Mouse (Mus musculus): Measurements from ENCODE around the gene Cdkal1. TPM values are rescaled to one million over a fixed set of nuclear protein-coding genes. Genes with fewer than 3 reads are reported as not detected.

Gene Cdkal1
- polyA plus RNA-seq, 1 experiment from 2014 or later, result 14.7 TPM

DNA sequence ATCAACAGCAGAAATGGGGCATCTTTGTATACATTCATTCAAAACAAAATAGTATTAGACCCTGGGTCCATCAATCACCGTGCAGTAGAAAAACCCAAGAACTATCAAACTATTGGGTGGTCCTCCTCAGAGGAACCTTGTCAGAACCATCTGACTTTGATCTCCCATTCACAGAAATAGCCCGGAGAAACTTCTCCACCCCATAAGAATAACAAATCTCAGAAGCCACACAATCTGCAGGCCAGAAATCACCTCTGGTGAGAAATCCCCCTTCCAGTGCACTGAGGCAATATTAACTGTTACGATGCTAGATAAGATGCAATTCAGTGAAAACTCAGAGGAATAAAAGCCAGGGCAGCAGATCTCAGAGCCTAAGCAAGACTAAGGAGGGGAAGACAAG is 275.5 kb downstream of the Cdkal1 start:
- Histone ChIP-seq H3K36me3 (ENCODE audit: control insufficient read depth, insufficient read depth, low read length) (no peaks in the 10 kb centered on the region), H3K9me3 (ENCODE audit: control insufficient read depth, low read length) (no peaks in the 10 kb centered on the region), H3K4me1 (replicated peaks; ENCODE audit: control insufficient read depth, insufficient read depth) (no peaks in the 10 kb centered on the region), H3K27me3 (ENCODE audit: control insufficient read depth, insufficient read depth, low read length) (no peaks in the 10 kb centered on the region), H3K27ac (replicated peaks) (no peak overlapping the region), H3K9ac (ENCODE audit: low read length) (no peak overlapping the region), H3K4me2 (replicated peaks; ENCODE audit: low read depth) (no peak overlapping the region), H3K4me3 (ENCODE audit: low read depth, low read length) (no peak overlapping the region)
- TF ChIP-seq EP300 (optimal IDR thresholded peaks at IDR 0.05) (no peak), CTCF (IDR thresholded peaks at IDR 0.05; ENCODE audit: low read depth) (no peak)
- 49% methylated on average over 3 of the region's 3 CpGs for WGBS
- DNase-seq (ENCODE audit: low spot score) (no peak), ATAC-seq (ENCODE audit: low FRiP score, low TSS enrichment) (no peak)

DNA sequence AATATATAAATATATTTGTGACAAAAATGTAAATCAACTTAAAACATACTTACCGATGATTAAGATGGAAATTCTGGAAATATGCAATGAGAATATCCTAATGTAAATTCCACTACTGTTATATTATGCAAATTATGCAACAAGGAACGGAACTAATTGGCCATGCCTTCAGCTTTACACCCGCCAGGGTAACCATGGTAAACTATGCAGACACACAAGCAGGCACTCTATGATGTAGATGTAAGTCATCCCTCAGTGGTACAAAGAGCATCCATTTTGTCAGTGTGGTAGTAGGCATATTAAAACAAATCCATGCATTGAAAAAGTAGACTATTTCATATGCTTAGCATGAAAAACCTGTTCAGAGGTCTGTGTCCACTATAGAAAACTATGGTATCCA is 276.9 kb downstream of the Cdkal1 start:
- no peak for ATAC-seq (ENCODE audit: low FRiP score, low TSS enrichment)
- Histone ChIP-seq H3K36me3 (ENCODE audit: control insufficient read depth, insufficient read depth, low read length) (no peaks in the 10 kb centered on the region), H3K9me3 (ENCODE audit: control insufficient read depth, low read length) (no peaks in the 10 kb centered on the region), H3K27me3 (ENCODE audit: control insufficient read depth, insufficient read depth, low read length) (no peaks in the 10 kb centered on the region), H3K4me1 (replicated peaks; ENCODE audit: control insufficient read depth, insufficient read depth) (no peaks in the 10 kb centered on the region), H3K27ac (replicated peaks) (no peak overlapping the region), H3K4me3 (ENCODE audit: low read depth, low read length) (no peak overlapping the region), H3K9ac (ENCODE audit: low read length) (no peak overlapping the region), H3K4me2 (replicated peaks; ENCODE audit: low read depth) (no peak overlapping the region)
- TF ChIP-seq EP300 (optimal IDR thresholded peaks at IDR 0.05), result no peak
- no peak for TF ChIP-seq CTCF (IDR thresholded peaks at IDR 0.05; ENCODE audit: low read depth)
- 87% methylated on average over 3 of the region's 3 CpGs for WGBS
- DNase-seq (ENCODE audit: low spot score), result no peak

DNA sequence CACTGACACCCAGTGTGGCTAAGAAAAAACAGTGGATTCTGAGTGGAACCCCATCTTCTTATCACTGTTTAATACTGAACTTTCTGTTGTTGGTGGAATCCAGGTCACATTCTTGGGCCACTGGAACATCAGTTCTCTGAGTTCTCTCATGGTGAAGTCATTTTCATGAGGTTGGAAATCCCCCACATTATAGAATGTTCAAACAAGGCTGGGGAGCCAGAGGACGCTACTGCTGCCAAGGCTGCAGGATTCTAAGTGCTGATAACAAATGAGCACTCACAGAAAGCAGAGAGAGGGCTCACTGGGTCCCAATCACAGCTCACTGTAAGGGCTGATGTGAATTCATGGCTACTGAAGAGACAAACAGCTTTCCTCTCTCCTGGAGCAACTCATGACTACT is 280.7 kb downstream of the Cdkal1 start:
- TF ChIP-seq EP300 (optimal IDR thresholded peaks at IDR 0.05) (no peak), CTCF (IDR thresholded peaks at IDR 0.05; ENCODE audit: low read depth) (no peak)
- ATAC-seq (ENCODE audit: low FRiP score, low TSS enrichment) (no peak), DNase-seq (ENCODE audit: low spot score) (no peak)
- 33% methylated on average over 1 of the region's 1 CpGs for WGBS
- Histone ChIP-seq H3K9me3 (ENCODE audit: control insufficient read depth, low read length) (no peaks in the 10 kb centered on the region), H3K4me3 (ENCODE audit: low read depth, low read length) (no peak overlapping the region), H3K27me3 (ENCODE audit: control insufficient read depth, insufficient read depth, low read length) (no peaks in the 10 kb centered on the region), H3K4me2 (replicated peaks; ENCODE audit: low read depth) (no peak overlapping the region), H3K27ac (replicated peaks) (no peak overlapping the region), H3K36me3 (ENCODE audit: control insufficient read depth, insufficient read depth, low read length) (no peaks in the 10 kb centered on the region), H3K4me1 (replicated peaks; ENCODE audit: control insufficient read depth, insufficient read depth) (no peaks in the 10 kb centered on the region), H3K9ac (ENCODE audit: low read length) (no peak overlapping the region)

DNA sequence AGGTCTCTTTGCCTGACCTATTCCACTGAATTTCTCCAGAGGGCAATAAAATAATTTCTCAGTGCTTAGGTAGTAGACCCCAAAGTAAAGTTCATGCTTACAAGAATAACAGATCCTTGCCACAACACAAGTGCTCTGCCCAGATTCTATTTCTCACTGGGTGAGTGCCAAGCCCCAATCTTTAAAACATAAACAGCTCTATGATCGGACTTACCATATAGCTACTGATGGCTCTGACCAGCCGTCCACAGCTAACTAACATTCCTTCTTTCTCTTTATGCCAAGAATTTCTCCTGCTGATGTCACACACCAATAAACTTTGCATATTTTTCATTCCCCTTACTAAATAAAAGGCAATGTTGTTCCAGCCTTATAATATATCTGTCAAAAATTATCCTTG is 283.0 kb downstream of the Cdkal1 start:
- Histone ChIP-seq H3K27ac (replicated peaks) (no peak overlapping the region), H3K4me2 (replicated peaks; ENCODE audit: low read depth) (no peak overlapping the region), H3K9ac (ENCODE audit: low read length) (no peak overlapping the region), H3K9me3 (ENCODE audit: control insufficient read depth, low read length) (no peaks in the 10 kb centered on the region), H3K4me1 (replicated peaks; ENCODE audit: control insufficient read depth, insufficient read depth) (no peaks in the 10 kb centered on the region), H3K27me3 (ENCODE audit: control insufficient read depth, insufficient read depth, low read length) (no peaks in the 10 kb centered on the region), H3K4me3 (ENCODE audit: low read depth, low read length) (no peak overlapping the region), H3K36me3 (ENCODE audit: control insufficient read depth, insufficient read depth, low read length) (no peaks in the 10 kb centered on the region)
- 49% methylated on average over 2 of the region's 2 CpGs for WGBS
- no peak for DNase-seq (ENCODE audit: low spot score)
- no peak for TF ChIP-seq CTCF (IDR thresholded peaks at IDR 0.05; ENCODE audit: low read depth)
- no peak for TF ChIP-seq EP300 (optimal IDR thresholded peaks at IDR 0.05)
- ATAC-seq (ENCODE audit: low FRiP score, low TSS enrichment), result no peak

DNA sequence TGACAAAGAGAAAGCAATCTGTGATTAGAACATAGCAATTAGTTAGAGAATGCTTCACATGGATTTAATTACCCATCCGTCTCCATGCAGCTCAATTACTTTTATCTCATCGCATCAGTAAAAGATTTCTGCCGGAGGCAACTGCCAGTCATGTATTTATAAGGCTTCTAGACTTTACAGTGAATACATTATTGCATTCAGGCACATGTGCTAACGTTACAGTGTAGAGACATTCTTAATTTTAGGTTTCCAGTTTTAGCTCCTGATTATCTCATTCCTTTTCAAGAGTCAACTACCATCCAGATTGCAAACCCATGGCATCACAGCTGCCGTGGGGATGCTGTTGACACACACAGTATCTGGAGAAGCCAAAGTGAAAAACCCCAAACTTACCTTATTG is 289.8 kb downstream of the Cdkal1 start:
- WGBS, result 78% methylated on average over 5 of the region's 5 CpGs
- Histone ChIP-seq H3K9ac (ENCODE audit: low read length) (no peak overlapping the region), H3K9me3 (ENCODE audit: control insufficient read depth, low read length) (no peaks in the 10 kb centered on the region), H3K36me3 (ENCODE audit: control insufficient read depth, insufficient read depth, low read length) (no peaks in the 10 kb centered on the region), H3K27ac (replicated peaks) (no peak overlapping the region), H3K4me3 (ENCODE audit: low read depth, low read length) (no peak overlapping the region), H3K27me3 (ENCODE audit: control insufficient read depth, insufficient read depth, low read length) (no peaks in the 10 kb centered on the region), H3K4me2 (replicated peaks; ENCODE audit: low read depth) (no peak overlapping the region), H3K4me1 (replicated peaks; ENCODE audit: control insufficient read depth, insufficient read depth) (no peaks in the 10 kb centered on the region)
- no peak for ATAC-seq (ENCODE audit: low FRiP score, low TSS enrichment)
- no peak for DNase-seq (ENCODE audit: low spot score)
- no peak for TF ChIP-seq CTCF (IDR thresholded peaks at IDR 0.05; ENCODE audit: low read depth)
- TF ChIP-seq EP300 (optimal IDR thresholded peaks at IDR 0.05), result no peak

DNA sequence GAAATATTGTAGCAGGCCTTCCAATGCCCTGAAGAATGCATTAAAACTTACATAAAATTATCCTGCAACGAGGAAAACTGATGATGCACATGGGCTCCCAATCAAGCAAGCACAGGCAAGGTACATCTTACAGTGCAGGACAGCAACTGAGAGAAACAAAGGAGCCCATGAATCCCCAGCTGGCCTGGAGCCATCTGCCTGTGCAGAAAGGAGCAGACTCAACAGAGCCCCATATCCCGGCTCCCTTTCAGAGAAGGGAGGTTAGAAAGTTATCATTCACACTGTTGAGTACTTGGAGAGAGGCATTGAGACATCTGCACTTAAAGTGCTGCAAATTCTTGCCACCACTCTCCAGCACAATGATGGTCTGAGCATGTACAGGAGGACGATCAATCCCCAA is 296.3 kb downstream of the Cdkal1 start:
- DNase-seq (ENCODE audit: low spot score), result no peak
- no peaks in the 10 kb centered on the region for H3K27me3 ChIP-seq (ENCODE audit: control insufficient read depth, insufficient read depth, low read length)
- no peak overlapping the region for H3K27ac ChIP-seq (replicated peaks)
- no peak for ATAC-seq (ENCODE audit: low FRiP score, low TSS enrichment)
- no peak overlapping the region for H3K9ac ChIP-seq (ENCODE audit: low read length)
- WGBS, result 64% methylated on average over 3 of the region's 3 CpGs
- H3K4me2 ChIP-seq (replicated peaks; ENCODE audit: low read depth), result no peak overlapping the region
- no peaks in the 10 kb centered on the region for H3K9me3 ChIP-seq (ENCODE audit: control insufficient read depth, low read length)
- H3K36me3 ChIP-seq (ENCODE audit: control insufficient read depth, insufficient read depth, low read length), result no peaks in the 10 kb centered on the region
- H3K4me3 ChIP-seq (ENCODE audit: low read depth, low read length), result no peak overlapping the region
- no peaks in the 10 kb centered on the region for H3K4me1 ChIP-seq (replicated peaks; ENCODE audit: control insufficient read depth, insufficient read depth)
- TF ChIP-seq EP300 (optimal IDR thresholded peaks at IDR 0.05) (no peak), CTCF (IDR thresholded peaks at IDR 0.05; ENCODE audit: low read depth) (no peak)
